Mouse (Mus musculus) liver, embryonic 11.5 days (tissue): ENCODE measurements around the gene Tspan9. TPM values are rescaled to one million over a fixed set of nuclear protein-coding genes. Genes with fewer than 3 reads are reported as not detected.

Experiments
- ATAC-seq: fragments of 200-750 bp; cut with Nextera tagmentation; replicated peaks from 2 replicates; pipeline ENCODE4 v1.8.0; 2017; ENCODE audit warnings: moderate number of reproducible peaks, mild to moderate bottlenecking, moderate TSS enrichment, moderate library complexity; ENCODE audit not compliant: low FRiP score
- DNase-seq: peaks from one replicate; pipeline ENCODE4 v3.0.0-alpha.2; 2017; ENCODE audit warnings: low spot score
- H3K27ac ChIP-seq: fragments of 300-500 bp; sonication (generic); 2 replicates; pipeline ENCODE4 v1.5.1; 2014; ENCODE audit warnings: mild to moderate bottlenecking, low read depth, low read length, control low read depth
- H3K27me3 ChIP-seq: fragments of 300-500 bp; sonication (generic); replicated peaks from 2 replicates; pipeline ENCODE4 v1.6.1; 2014; ENCODE audit warnings: low read length, mixed read lengths; ENCODE audit not compliant: control insufficient read depth, insufficient read depth
- H3K36me3 ChIP-seq: fragments of 300-500 bp; sonication (generic); 2 replicates; pipeline ENCODE4 v1.6.1; 2014; ENCODE audit warnings: mild to moderate bottlenecking, low read length, moderate library complexity, mixed read lengths; ENCODE audit not compliant: control insufficient read depth, insufficient read depth
- H3K4me1 ChIP-seq: fragments of 300-500 bp; sonication (generic); replicated peaks from 2 replicates; pipeline ENCODE4 v1.6.1; 2014; ENCODE audit warnings: low read length, mixed read lengths; ENCODE audit not compliant: control insufficient read depth, insufficient read depth
- H3K4me2 ChIP-seq: fragments of 300-500 bp; sonication (generic); 2 replicates; pipeline ENCODE4 v1.6.1; 2014; ENCODE audit warnings: mild to moderate bottlenecking, control low read depth, moderate library complexity
- H3K4me3 ChIP-seq: fragments of 300-500 bp; sonication (generic); 2 replicates; pipeline ENCODE4 v1.5.1; 2014; ENCODE audit warnings: low read depth, low read length, control low read depth
- H3K9ac ChIP-seq: fragments of 300-500 bp; sonication (generic); 2 replicates; pipeline ENCODE4 v1.6.1; 2014; ENCODE audit warnings: low read depth, low read length, control low read depth
- H3K9me3 ChIP-seq: fragments of 300-500 bp; sonication (generic); 2 replicates; pipeline ENCODE4 v1.6.1; 2016; ENCODE audit warnings: low read length, inconsistent platforms, mixed read lengths; ENCODE audit not compliant: control insufficient read depth
- WGBS: fragments of 180-500 bp; shearing (Covaris S2); extraction: QIAGEN DNeasy Blood & Tissue Kit; methylation state at CpG from one replicate; pipeline ENCODE4 v1.1.7; 2014; 5-methylcytosine and 5-hydroxymethylcytosine counted together
- polyA plus RNA-seq: library from polyadenylated mRNA; unstranded; fragments of >200 nt; fragmentation: Nextera tagmentation; extraction: Ambion mirVana; gene quantifications from 2 replicates; pipeline ENCODE4 v1.2.1, GENCODE M21; 2014

The Tspan9 gene
- polyA plus RNA-seq, 1 experiment from 2014 or later = 46.3 TPM

GRCm38 (mm10) chr6:128137855-128138254 is 5.5 kb downstream of the Tspan9 start:
- H3K9me3 ChIP-seq = no peaks in the 10 kb centered on the region
- H3K36me3 ChIP-seq = no peaks in the 10 kb centered on the region
- H3K4me1 ChIP-seq = peaks cover 5% of the 10 kb centered on the region; the same call in 1 of the 2 replicates
- DNase-seq (no peak), ATAC-seq (no peak)
- no peak overlapping the region for H3K27ac ChIP-seq
- no peak overlapping the region for H3K4me2 ChIP-seq
- H3K27me3 ChIP-seq = 0 out of 2 replicates have a peak, but pooled peaks cover 2% of the 10 kb centered on the region
- H3K4me3 ChIP-seq = no peak overlapping the region
- 80% methylated on average over 4 of the region's 4 CpGs for WGBS
- no peak overlapping the region for H3K9ac ChIP-seq

GRCm38 (mm10) chr6:128136654-128137053 is 6.7 kb downstream of the Tspan9 start:
- H3K27ac ChIP-seq = no peak overlapping the region
- WGBS = 78% methylated on average over 3 of the region's 3 CpGs
- H3K36me3 ChIP-seq = no peaks in the 10 kb centered on the region
- H3K9me3 ChIP-seq = no peaks in the 10 kb centered on the region
- ATAC-seq = no peak
- H3K4me3 ChIP-seq = no peak overlapping the region
- no peak overlapping the region for H3K9ac ChIP-seq
- peaks cover 7% of the 10 kb centered on the region for H3K4me1 ChIP-seq
- no peaks in the 10 kb centered on the region for H3K27me3 ChIP-seq
- no peak overlapping the region for H3K4me2 ChIP-seq
- no peak for DNase-seq

GRCm38 (mm10) chr6:128135459-128135858 is 7.9 kb downstream of the Tspan9 start:
- Histone ChIP-seq H3K9me3 (no peaks in the 10 kb centered on the region), H3K9ac (no peak overlapping the region), H3K4me1 (peaks cover 11% of the 10 kb centered on the region), H3K36me3 (no peaks in the 10 kb centered on the region), H3K27ac (no peak overlapping the region), H3K4me2 (no peak overlapping the region), H3K27me3 (no peaks in the 10 kb centered on the region), H3K4me3 (no peak overlapping the region)
- ATAC-seq = no peak
- 62% methylated on average over 5 of the region's 5 CpGs for WGBS
- no peak for DNase-seq

- Histone ChIP-seq H3K4me3 (no peak overlapping the region), H3K27me3 (no peaks in the 10 kb centered on the region), H3K4me1 (peaks cover 11% of the 10 kb centered on the region), H3K27ac (peak overlapping the region; percentile 80; the same call in 1 of the 2 replicates), H3K9me3 (no peaks in the 10 kb centered on the region), H3K4me2 (no peak overlapping the region), H3K9ac (no peak overlapping the region), H3K36me3 (no peaks in the 10 kb centered on the region)
- DNase-seq = no peak
- no peak for ATAC-seq
- WGBS = 63% methylated on average over 5 of the region's 5 CpGs
These were observed 8.4 kb downstream of the Tspan9 start for GRCm38 (mm10) chr6:128135006-128135405.

DNA sequence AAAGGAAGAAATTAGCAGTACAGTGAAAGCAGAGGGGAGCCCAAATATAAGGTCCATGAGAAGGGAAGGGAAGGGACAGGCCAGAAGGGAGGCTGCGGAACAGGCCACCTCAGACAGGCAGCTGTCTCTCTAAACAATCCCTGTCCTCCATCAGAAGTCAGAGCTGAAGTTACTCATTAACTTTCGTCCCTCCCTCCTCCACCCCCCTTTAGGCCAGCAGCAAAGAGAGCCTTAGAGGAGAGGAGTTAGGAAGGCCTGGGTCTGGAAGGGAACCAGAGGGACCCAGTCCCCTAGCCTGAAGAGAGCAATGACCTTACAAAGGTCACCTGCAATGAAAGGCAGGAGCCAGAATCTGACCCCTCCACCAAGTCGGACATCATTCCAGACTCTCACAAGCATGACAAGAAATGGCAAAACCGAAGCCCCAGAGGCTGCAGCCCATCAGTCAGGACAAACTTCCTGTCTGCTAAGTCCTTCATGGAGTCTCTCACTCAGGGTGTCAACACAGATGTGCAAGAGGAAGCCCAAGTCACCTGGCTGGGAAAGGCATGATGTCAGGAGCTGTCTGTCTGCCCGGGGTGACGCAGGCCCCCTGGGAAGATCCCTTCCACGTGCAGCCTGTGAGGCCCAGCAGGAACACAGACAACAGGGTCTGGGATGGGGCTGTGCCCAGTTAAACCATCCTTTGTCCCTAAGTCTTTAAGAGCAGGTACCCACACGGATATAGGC is 9.0 kb downstream of the Tspan9 start:
- Histone ChIP-seq H3K9me3 (no peaks in the 10 kb centered on the region), H3K9ac (no peak overlapping the region), H3K4me2 (peak overlapping the region; percentile 30), H3K36me3 (no peaks in the 10 kb centered on the region), H3K4me3 (no peak overlapping the region), H3K27ac (peak overlapping the region; percentile 80), H3K4me1 (peaks cover 11% of the 10 kb centered on the region), H3K27me3 (no peaks in the 10 kb centered on the region)
- ATAC-seq (peak; percentile 58), DNase-seq (no peak)
- WGBS = 46% methylated on average over 8 of the region's 8 CpGs

GRCm38 (mm10) chr6:128133679-128134191 is 9.7 kb downstream of the Tspan9 start:
- 57% methylated on average over 10 of the region's 10 CpGs for WGBS
- H3K9ac ChIP-seq = no peak overlapping the region

GRCm38 (mm10) chr6:128132581-128132980 is 10.8 kb downstream of the Tspan9 start:
- ATAC-seq (no peak), DNase-seq (no peak)
- Histone ChIP-seq H3K9ac (no peak overlapping the region), H3K9me3 (no peaks in the 10 kb centered on the region), H3K27me3 (no peaks in the 10 kb centered on the region), H3K27ac (no peak overlapping the region), H3K4me2 (no peak overlapping the region), H3K4me1 (peaks cover 11% of the 10 kb centered on the region), H3K36me3 (no peaks in the 10 kb centered on the region), H3K4me3 (no peak overlapping the region)
- WGBS = 83% methylated on average over 6 of the region's 6 CpGs

More at GRCm38 (mm10) chr6:128133679-128134191, 9.7 kb downstream of the Tspan9 start:
- no peaks in the 10 kb centered on the region for H3K27me3 ChIP-seq
- H3K9me3 ChIP-seq = no peaks in the 10 kb centered on the region
- no peak for ATAC-seq
- H3K4me3 ChIP-seq = no peak overlapping the region
- peak overlapping the region; percentile 30 for H3K4me2 ChIP-seq
- no peak for DNase-seq
- H3K4me1 ChIP-seq = peaks cover 11% of the 10 kb centered on the region
- no peaks in the 10 kb centered on the region for H3K36me3 ChIP-seq
- H3K27ac ChIP-seq = peak overlapping the region; percentile 80

DNA sequence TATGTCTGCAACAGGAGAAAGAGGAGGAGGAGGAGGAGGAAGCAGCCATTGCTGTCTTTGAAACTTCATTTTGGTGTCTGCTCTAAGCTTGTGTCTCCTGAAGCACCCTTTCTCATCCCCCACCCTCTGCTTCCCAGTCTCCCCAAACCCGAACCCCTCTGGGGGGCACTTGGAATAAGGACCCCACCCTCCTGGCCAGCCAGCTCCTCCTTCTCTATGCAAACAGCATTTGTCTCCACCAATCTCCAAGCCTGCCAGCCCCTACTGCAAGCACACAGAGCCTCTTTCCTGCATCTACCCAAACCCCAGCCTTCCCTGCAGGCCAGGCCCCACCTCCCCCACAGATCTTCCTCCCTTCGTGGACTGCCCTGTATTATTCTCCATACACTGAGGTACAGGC is 12.0 kb downstream of the Tspan9 start:
- H3K4me3 ChIP-seq = no peak overlapping the region
- H3K4me2 ChIP-seq = no peak overlapping the region
- H3K4me1 ChIP-seq = peaks cover 11% of the 10 kb centered on the region
- no peaks in the 10 kb centered on the region for H3K27me3 ChIP-seq
- WGBS = 38% methylated on average over 2 of the region's 2 CpGs
- H3K9me3 ChIP-seq = no peaks in the 10 kb centered on the region
- H3K27ac ChIP-seq = no peak overlapping the region
- DNase-seq = no peak
- no peak for ATAC-seq
- no peak overlapping the region for H3K9ac ChIP-seq
- H3K36me3 ChIP-seq = no peaks in the 10 kb centered on the region

DNA sequence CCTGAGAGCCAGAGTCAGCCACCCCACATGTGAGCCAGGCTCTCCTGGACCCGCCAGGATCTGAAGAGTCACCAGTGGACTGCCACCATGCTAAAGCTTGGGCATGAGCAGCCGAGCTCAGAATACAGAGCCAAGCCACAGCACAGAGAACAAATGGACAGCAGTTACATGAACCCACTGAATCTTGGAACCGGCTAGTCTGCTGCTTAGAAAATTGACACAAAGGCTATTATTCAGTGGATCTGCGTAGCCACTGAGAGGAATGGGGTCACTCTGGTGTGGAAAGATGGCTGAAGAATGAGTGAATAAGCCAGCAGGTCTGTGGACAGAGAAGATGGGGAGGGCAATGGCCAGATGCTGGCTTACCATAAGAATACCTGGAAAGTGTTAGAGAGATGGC is 12.7 kb downstream of the Tspan9 start:
- H3K4me1 ChIP-seq = peaks cover 11% of the 10 kb centered on the region
- H3K27me3 ChIP-seq = no peaks in the 10 kb centered on the region
- DNase-seq = no peak
- WGBS = 76% methylated on average over 4 of the region's 4 CpGs
- no peaks in the 10 kb centered on the region for H3K9me3 ChIP-seq
- no peak overlapping the region for H3K4me2 ChIP-seq
- H3K9ac ChIP-seq = no peak overlapping the region
- H3K36me3 ChIP-seq = no peaks in the 10 kb centered on the region
- H3K27ac ChIP-seq = no peak overlapping the region
- no peak for ATAC-seq
- H3K4me3 ChIP-seq = no peak overlapping the region
